Mouse (Mus musculus): ENCODE data around the gene Ppp4r3a.
"Not testable (repeated sequence)": the region's sequence is repeated elsewhere in the genome, so short reads cannot be mapped to it uniquely, and the experiment has no call there.

DNA sequence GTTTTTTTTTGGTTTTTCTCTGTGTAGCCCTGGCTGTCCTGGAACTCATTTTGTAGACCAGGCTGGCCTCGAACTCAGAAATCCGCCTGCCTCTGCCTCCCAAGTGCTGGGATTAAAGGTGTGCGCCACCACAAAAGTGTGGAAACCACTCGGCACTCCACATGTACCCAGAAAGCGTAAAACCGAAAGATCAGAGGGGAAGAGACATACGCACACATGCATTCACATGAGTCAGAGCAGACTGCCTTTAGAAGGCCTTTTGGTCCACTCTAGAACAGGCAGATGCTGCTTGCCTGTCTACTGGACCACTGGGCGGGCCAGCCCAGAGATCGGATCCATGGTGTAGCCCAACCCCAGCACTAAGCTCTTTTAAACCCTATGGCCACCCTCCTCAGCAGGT is 69.8 kb downstream of the Ppp4r3a start:
- not testable (repeated sequence) for TF ChIP-seq CTCF (IDR thresholded peaks at IDR 0.05; ENCODE audit: insufficient read depth, low read length); POLR2A (IDR thresholded peaks at IDR 0.05; ENCODE audit: borderline replicate concordance, extremely low read depth, low read depth, low read length)
